Mouse (Mus musculus): ENCODE data around the gene Ubxn1.
"Not testable (repeated sequence)": the region's sequence is repeated elsewhere in the genome, so short reads cannot be mapped to it uniquely, and the experiment has no call there.

- TF ChIP-seq CTCF (IDR thresholded peaks at IDR 0.05; ENCODE audit: borderline replicate concordance, insufficient read depth, low read depth, low read length); POLR2A (IDR thresholded peaks at IDR 0.05; ENCODE audit: borderline replicate concordance, insufficient read depth, low read length): not testable (repeated sequence)
Measured at GRCm38 (mm10) chr19:8896231-8896630, 24.9 kb downstream of the Ubxn1 start.
